Mouse (Mus musculus): ENCODE data around the gene Sipa1.

- TF ChIP-seq POLR2A (IDR thresholded peaks at IDR 0.05; ENCODE audit: insufficient read depth, low read length) = no peak
- TF ChIP-seq EP300 (IDR thresholded peaks at IDR 0.05; ENCODE audit: insufficient read depth, low read depth, low read length) = no peak
Observed at GRCm38 (mm10) chr19:5632120-5632519, 31.4 kb downstream of the Sipa1 start.
